Mouse (Mus musculus): ENCODE measurements around the gene Gm10985. TPM values are rescaled to one million over a fixed set of nuclear protein-coding genes. Genes with fewer than 3 reads are reported as not detected.
A peak's percentile ranks its signal among the peaks of the same experiment; 100 is the strongest.

Gene Gm10985
- total and polyA plus RNA-seq, 2 experiments from 2014 or later = not detected

DNA sequence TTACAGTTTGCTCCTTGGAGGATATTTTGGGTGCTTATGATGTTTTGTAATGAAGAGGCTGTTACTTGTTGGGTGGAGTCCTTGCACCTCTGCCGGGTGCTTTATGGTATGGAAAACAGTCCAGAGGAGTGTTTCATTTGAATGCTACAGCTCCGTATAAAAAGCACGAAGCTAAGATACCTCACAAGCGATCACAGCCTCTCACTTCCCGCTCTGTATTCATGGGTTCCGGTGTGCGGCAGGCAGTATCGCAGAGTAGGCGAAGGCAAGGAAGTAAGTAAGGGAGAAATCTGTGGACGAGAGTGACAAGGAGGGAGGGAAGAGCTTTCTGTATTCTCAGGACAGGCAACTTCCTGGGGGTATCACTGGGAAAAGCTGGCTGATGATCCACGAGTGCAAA lies 3.4 kb downstream of the Gm10985 start:
- Histone ChIP-seq H3K9me3 (ENCODE audit: low read length) (no peaks in the 10 kb centered on the region), H3K4me1 (ENCODE audit: insufficient read depth) (no peaks in the 10 kb centered on the region), H3K27ac (ENCODE audit: low read depth, low read length) (no peak overlapping the region), H3K4me2 (ENCODE audit: low read depth) (no peak overlapping the region), H3K36me3 (ENCODE audit: insufficient read depth) (no peaks in the 10 kb centered on the region), H3K27me3 (ENCODE audit: insufficient read depth, low read length) (no peaks in the 10 kb centered on the region), H3K9ac (no peak overlapping the region), H3K4me3 (ENCODE audit: low read depth, low read length) (no peak overlapping the region)
- 81% methylated on average over 11 of the region's 11 CpGs for WGBS
- TF ChIP-seq CTCF (IDR thresholded peaks at IDR 0.05; ENCODE audit: low read depth) = no peak
- no peak for DNase-seq
- no peak for ATAC-seq

DNA sequence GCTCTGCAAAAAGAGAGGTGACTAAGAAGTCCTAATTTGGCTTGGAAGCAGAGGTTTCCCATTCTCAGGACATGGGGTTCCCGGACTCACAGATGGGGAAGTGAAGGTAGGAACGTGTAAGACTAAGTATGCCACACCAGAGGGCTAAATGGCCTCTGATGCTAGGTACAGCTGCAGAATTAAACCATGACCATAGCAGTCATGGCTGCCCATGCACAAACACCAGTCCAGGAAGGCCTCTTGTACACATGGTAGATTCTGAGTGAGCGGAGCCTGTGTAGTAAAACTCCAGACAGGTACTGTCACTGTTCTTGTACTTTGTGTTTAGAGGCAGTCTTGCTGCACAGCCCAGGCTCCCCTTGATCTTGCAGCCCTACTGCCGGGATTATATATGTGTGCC lies 9.4 kb downstream of the Gm10985 start:
- DNase-seq = no peak
- TF ChIP-seq CTCF (IDR thresholded peaks at IDR 0.05; ENCODE audit: low read depth) = no peak
- WGBS = 81% methylated on average over 4 of the region's 4 CpGs
- no peaks in the 10 kb centered on the region for H3K9me3 ChIP-seq (ENCODE audit: low read length)
- ATAC-seq = no peak
- no peak overlapping the region for H3K4me3 ChIP-seq (ENCODE audit: low read depth, low read length)
- no peak overlapping the region for H3K9ac ChIP-seq
- H3K27ac ChIP-seq (ENCODE audit: low read depth, low read length) = no peak overlapping the region
- peaks cover 29% of the 10 kb centered on the region for H3K36me3 ChIP-seq (ENCODE audit: insufficient read depth)
- H3K4me2 ChIP-seq (ENCODE audit: low read depth) = no peak overlapping the region
- H3K4me1 ChIP-seq (ENCODE audit: insufficient read depth) = no peaks in the 10 kb centered on the region
- no peaks in the 10 kb centered on the region for H3K27me3 ChIP-seq (ENCODE audit: insufficient read depth, low read length)

DNA sequence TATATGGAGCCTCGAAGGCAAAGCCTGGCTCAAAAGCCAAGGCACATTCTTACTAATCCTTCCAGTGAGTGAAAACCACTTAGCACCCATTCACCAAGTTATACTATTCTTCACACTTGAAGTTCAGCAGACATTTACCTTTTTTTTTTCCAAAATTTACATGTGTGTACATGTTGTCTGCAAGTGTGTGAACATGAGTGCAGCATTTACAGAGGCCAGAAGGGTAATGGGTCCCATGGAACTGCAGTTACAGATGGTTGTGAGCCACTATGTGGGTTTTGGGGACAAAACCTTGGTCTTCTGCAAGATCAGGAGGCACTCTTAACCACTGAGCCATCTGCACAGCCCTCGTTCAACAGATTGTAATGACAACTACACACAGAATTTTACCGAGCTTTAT lies 9.9 kb downstream of the Gm10985 start:
- Histone ChIP-seq H3K27me3 (ENCODE audit: insufficient read depth, low read length) (no peaks in the 10 kb centered on the region), H3K4me1 (ENCODE audit: insufficient read depth) (no peaks in the 10 kb centered on the region), H3K4me2 (ENCODE audit: low read depth) (no peak overlapping the region), H3K4me3 (ENCODE audit: low read depth, low read length) (no peak overlapping the region), H3K36me3 (ENCODE audit: insufficient read depth) (peaks cover 35% of the 10 kb centered on the region), H3K9me3 (ENCODE audit: low read length) (no peaks in the 10 kb centered on the region), H3K27ac (ENCODE audit: low read depth, low read length) (no peak overlapping the region), H3K9ac (no peak overlapping the region)
- no peak for ATAC-seq
- TF ChIP-seq CTCF (IDR thresholded peaks at IDR 0.05; ENCODE audit: low read depth) = no peak
- DNase-seq = no peak
- 85% methylated on average over 3 of the region's 3 CpGs for WGBS

DNA sequence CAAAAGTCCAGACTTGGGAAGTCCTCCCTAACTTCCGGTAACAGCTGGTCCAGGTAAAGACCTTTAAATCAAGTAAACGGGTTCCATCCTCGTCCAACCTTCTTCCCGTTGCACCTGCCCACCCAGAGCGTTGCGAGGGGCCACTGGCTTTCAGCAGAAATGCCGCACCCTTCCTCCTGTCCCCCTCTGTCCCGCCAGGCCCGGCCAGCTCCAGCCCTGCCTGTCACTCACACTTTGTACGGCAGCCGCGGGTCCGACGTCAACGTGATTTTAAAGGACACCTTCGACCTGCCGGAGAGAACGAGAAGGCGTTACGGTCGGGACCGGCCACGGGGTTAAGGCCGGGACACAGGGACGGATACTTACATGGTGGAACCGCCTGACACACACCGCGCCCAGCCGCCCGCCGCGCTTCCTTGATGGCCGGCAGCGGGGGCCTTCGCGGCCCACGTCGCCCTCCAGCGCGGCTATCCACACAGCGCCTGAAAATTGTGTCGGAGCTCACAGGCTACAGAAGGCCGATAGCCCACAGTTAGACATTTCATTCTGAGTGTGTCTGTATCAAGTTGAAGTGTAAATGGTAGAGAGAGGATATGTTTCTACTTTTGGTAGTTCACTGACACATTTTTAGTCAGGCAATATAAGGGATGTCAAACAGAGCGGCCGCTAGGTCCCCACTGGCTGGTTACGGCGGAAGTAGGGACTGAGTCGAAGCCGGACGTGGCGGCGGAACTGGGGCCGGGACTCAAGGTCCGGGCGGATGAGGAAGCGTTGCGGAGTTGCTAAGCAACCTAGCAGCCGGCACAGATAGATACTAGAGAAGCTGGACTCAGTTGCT lies 18.7 kb downstream of the Gm10985 start, which contains the start of gene Ufm1:
TSS of gene Ufm1 (minus strand) at position 448 of the 838 bp plus-strand sequence.
- no peak for TF ChIP-seq CTCF (IDR thresholded peaks at IDR 0.05; ENCODE audit: low read depth)
- WGBS = under 1% methylated on average over 58 of the region's 58 CpGs
- H3K27ac ChIP-seq (ENCODE audit: low read depth, low read length) = peak within 1 kb of the TSS; percentile 66; the same call in 1 of the 2 replicates

DNA sequence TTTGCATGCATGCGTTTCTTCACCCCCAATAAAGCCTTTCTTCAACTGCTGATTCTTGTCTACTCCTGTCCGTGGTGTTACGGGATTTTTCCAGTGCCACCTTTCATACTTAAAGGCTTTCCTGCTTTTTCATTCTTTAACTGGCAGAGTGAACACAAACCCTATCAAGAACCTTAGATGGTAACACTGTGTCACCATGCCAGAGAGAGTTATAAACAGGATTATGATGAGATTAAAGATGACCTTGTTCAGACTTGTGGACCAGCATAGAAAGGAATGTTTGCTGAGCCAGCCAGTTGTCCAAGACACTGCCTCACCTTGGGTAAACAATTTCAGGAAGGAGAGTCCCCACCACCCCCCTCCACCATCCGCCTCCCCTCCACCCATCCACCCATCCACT lies 23.3 kb downstream of the Gm10985 start:
- H3K27me3 ChIP-seq (ENCODE audit: insufficient read depth, low read length) = no peaks in the 10 kb centered on the region
- no peak for DNase-seq
- no peaks in the 10 kb centered on the region for H3K36me3 ChIP-seq (ENCODE audit: insufficient read depth)
- no peak overlapping the region for H3K27ac ChIP-seq (ENCODE audit: low read depth, low read length)
- no peaks in the 10 kb centered on the region for H3K9me3 ChIP-seq (ENCODE audit: low read length)
- H3K4me2 ChIP-seq (ENCODE audit: low read depth) = no peak overlapping the region
- H3K4me3 ChIP-seq (ENCODE audit: low read depth, low read length) = no peak overlapping the region
- H3K4me1 ChIP-seq (ENCODE audit: insufficient read depth) = 0 out of 2 replicates have a peak, but pooled peaks cover 4% of the 10 kb centered on the region
- 81% methylated on average over 4 of the region's 4 CpGs for WGBS
- TF ChIP-seq CTCF (IDR thresholded peaks at IDR 0.05; ENCODE audit: low read depth) = no peak
- no peak overlapping the region for H3K9ac ChIP-seq
- no peak for ATAC-seq

More for the DNA sequence above, 18.7 kb downstream of the Gm10985 start, which contains the start of gene Ufm1:
- Histone ChIP-seq H3K27me3 (ENCODE audit: insufficient read depth, low read length) (no peaks in the 10 kb centered on the region), H3K9ac (peak within 1 kb of the TSS; percentile 70), H3K4me2 (ENCODE audit: low read depth) (peak within 1 kb of the TSS; percentile 69), H3K9me3 (ENCODE audit: low read length) (no peaks in the 10 kb centered on the region), H3K4me3 (ENCODE audit: low read depth, low read length) (peak within 1 kb of the TSS; percentile 83), H3K4me1 (ENCODE audit: insufficient read depth) (0 out of 2 replicates have a peak, but pooled peaks cover 7% of the 10 kb centered on the region), H3K36me3 (ENCODE audit: insufficient read depth) (peaks cover 22% of the 10 kb centered on the region)
- ATAC-seq (peak; percentile 99), DNase-seq (peak; percentile 96)

DNA sequence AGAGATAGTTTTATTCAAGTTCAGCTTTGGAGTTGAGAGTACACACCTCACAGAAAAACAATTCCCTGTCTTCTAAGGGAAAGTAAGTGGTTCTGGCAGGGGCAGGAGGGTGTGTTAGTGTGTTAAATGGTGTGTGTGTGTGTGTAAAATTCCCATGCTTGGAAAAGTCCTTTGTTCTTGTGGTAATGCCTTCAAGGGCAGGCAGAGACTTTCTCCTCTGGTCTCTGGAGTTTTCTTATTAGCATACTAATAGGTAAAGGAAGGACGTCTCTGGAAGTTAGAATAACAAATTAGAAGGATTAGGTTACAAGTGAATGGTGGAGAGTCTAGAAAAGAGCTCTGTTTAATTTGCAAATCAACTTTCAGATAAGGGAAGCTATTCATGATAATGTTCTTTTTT lies 24.4 kb downstream of the Gm10985 start:
- 5% methylated on average over 1 of the region's 1 CpGs for WGBS
- DNase-seq (no peak), ATAC-seq (no peak)
- H3K4me1 ChIP-seq (ENCODE audit: insufficient read depth) = 0 out of 2 replicates have a peak, but pooled peaks cover 3% of the 10 kb centered on the region
- no peak overlapping the region for H3K4me3 ChIP-seq (ENCODE audit: low read depth, low read length)
- H3K36me3 ChIP-seq (ENCODE audit: insufficient read depth) = no peaks in the 10 kb centered on the region
- no peak overlapping the region for H3K9ac ChIP-seq
- H3K27me3 ChIP-seq (ENCODE audit: insufficient read depth, low read length) = no peaks in the 10 kb centered on the region
- TF ChIP-seq CTCF (IDR thresholded peaks at IDR 0.05; ENCODE audit: low read depth) = no peak
- no peak overlapping the region for H3K4me2 ChIP-seq (ENCODE audit: low read depth)
- no peak overlapping the region for H3K27ac ChIP-seq (ENCODE audit: low read depth, low read length)
- H3K9me3 ChIP-seq (ENCODE audit: low read length) = no peaks in the 10 kb centered on the region

DNA sequence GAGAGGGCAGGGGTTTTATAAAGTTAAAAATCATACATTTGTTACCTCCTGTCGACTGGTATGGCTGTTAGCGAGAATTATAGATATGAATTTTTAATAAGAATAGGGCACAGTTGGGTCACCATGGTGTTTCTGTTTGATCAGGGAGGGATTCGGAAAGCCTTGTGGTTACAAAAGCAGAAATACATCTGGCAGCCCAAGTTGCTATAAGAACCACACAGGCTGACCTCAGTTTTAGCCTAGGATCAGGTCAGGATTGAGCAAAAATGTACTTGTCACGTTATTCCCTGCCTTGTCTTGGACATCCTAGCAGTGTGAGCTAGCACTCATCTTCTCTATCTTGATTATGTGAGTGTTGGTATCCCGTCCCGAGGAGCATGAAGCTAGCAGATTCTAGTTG lies 25.6 kb downstream of the Gm10985 start:
- H3K9ac ChIP-seq = no peak overlapping the region
- 86% methylated on average over 6 of the region's 6 CpGs for WGBS
- DNase-seq = no peak

More for the DNA sequence above, 25.6 kb downstream of the Gm10985 start:
- Histone ChIP-seq H3K27ac (ENCODE audit: low read depth, low read length) (no peak overlapping the region), H3K27me3 (ENCODE audit: insufficient read depth, low read length) (no peaks in the 10 kb centered on the region), H3K4me3 (ENCODE audit: low read depth, low read length) (no peak overlapping the region), H3K36me3 (ENCODE audit: insufficient read depth) (no peaks in the 10 kb centered on the region), H3K4me1 (ENCODE audit: insufficient read depth) (no peaks in the 10 kb centered on the region), H3K9me3 (ENCODE audit: low read length) (no peaks in the 10 kb centered on the region), H3K4me2 (ENCODE audit: low read depth) (no peak overlapping the region)
- ATAC-seq = no peak
- TF ChIP-seq CTCF (IDR thresholded peaks at IDR 0.05; ENCODE audit: low read depth) = no peak

Measured in forebrain, postnatal 0 days (tissue).